Mouse (Mus musculus) kidney, postnatal 0 days (tissue): ENCODE measurements at regions not wholly inside any gene's neighbourhood (a gene's known extent, or its start where the extent isn't known, plus 50 kb on each side); places are given as distances from the start of the nearest gene placed in this dataset.
A peak's percentile ranks its signal among the peaks of the same experiment; 100 is the strongest.

ENCODE experiments used
- ATAC-seq: fragments of 200-750 bp; cut with Nextera tagmentation; replicated peaks from 2 replicates; pipeline ENCODE4 v1.8.0; 2017; ENCODE audit warnings: low read depth, moderate number of reproducible peaks, moderate TSS enrichment, moderate library complexity; ENCODE audit not compliant: low FRiP score
- DNase-seq: peaks from one replicate; pipeline ENCODE4 v3.0.0-alpha.2; 2016; ENCODE audit warnings: low spot score
- H3K27ac ChIP-seq: fragments of 300-500 bp; sonication (generic); 2 replicates; pipeline ENCODE4 v1.5.1; 2014; ENCODE audit warnings: mild to moderate bottlenecking
- H3K27me3 ChIP-seq: fragments of 300-500 bp; sonication (generic); 2 replicates; pipeline ENCODE4 v1.6.1; 2014; ENCODE audit warnings: low read length, mixed read lengths; ENCODE audit not compliant: insufficient read depth
- H3K36me3 ChIP-seq: fragments of 300-500 bp; sonication (generic); 2 replicates; pipeline ENCODE4 v1.6.1; 2014; ENCODE audit warnings: low read length, mixed read lengths; ENCODE audit not compliant: insufficient read depth
- H3K4me1 ChIP-seq: fragments of 300-500 bp; sonication (generic); replicated peaks from 2 replicates; pipeline ENCODE4 v1.6.1; 2014; ENCODE audit warnings: antibody characterized with exemption, low read length, mixed read lengths; ENCODE audit not compliant: insufficient read depth
- H3K4me2 ChIP-seq: fragments of 300-500 bp; sonication (generic); 2 replicates; pipeline ENCODE4 v1.6.1; 2014; ENCODE audit warnings: mild to moderate bottlenecking, low read length, moderate library complexity, mixed read lengths
- H3K4me3 ChIP-seq: fragments of 300-500 bp; sonication (generic); replicated peaks from 2 replicates; pipeline ENCODE4 v1.5.1; 2014; ENCODE audit warnings: low read depth, low read length
- H3K9ac ChIP-seq: fragments of 300-500 bp; sonication (generic); 2 replicates; pipeline ENCODE4 v1.6.1; 2014; ENCODE audit warnings: low read depth, low read length
- H3K9me3 ChIP-seq: fragments of 300-500 bp; sonication (generic); replicated peaks from 2 replicates; pipeline ENCODE4 v1.6.1; 2016; ENCODE audit warnings: low read length, inconsistent platforms, mixed read lengths
- CTCF ChIP-seq: IDR thresholded peaks from 2 replicates; pipeline ENCODE4 v1.5.1; 2016; ENCODE audit warnings: antibody characterized with exemption, low read depth, mild to moderate bottlenecking, moderate library complexity
- WGBS: fragments of 180-500 bp; shearing (Covaris S2); extraction: QIAGEN DNeasy Blood & Tissue Kit; methylation state at CpG from one replicate; pipeline ENCODE4 v1.1.7; 2014; 5-methylcytosine and 5-hydroxymethylcytosine counted together

- DNase-seq (no peak), ATAC-seq (no peak)
- Histone ChIP-seq H3K4me1 (no peaks in the 10 kb centered on the region), H3K4me3 (no peak overlapping the region), H3K9me3 (no peaks in the 10 kb centered on the region), H3K27ac (no peak overlapping the region), H3K36me3 (no peaks in the 10 kb centered on the region), H3K4me2 (no peak overlapping the region), H3K9ac (no peak overlapping the region), H3K27me3 (no peaks in the 10 kb centered on the region)
- WGBS = 90% methylated on average over 2 of the region's 2 CpGs
- TF ChIP-seq CTCF = no peak
These were observed 78.4 kb upstream of the H2afz start for GRCm38 (mm10) chr3:137785871-137786270.

GRCm38 (mm10) chr3:137789671-137790070 is 74.6 kb upstream of the H2afz start:
- Histone ChIP-seq H3K27ac (no peak overlapping the region), H3K4me3 (no peak overlapping the region), H3K9ac (no peak overlapping the region), H3K4me2 (no peak overlapping the region), H3K9me3 (no peaks in the 10 kb centered on the region), H3K4me1 (no peaks in the 10 kb centered on the region), H3K27me3 (no peaks in the 10 kb centered on the region), H3K36me3 (no peaks in the 10 kb centered on the region)
- TF ChIP-seq CTCF = no peak
- ATAC-seq (no peak), DNase-seq (no peak)
- 85% methylated on average over 6 of the region's 6 CpGs for WGBS

- Histone ChIP-seq H3K9ac (no peak overlapping the region), H3K4me3 (no peak overlapping the region), H3K27me3 (no peaks in the 10 kb centered on the region), H3K9me3 (no peaks in the 10 kb centered on the region), H3K4me2 (no peak overlapping the region), H3K27ac (no peak overlapping the region), H3K36me3 (no peaks in the 10 kb centered on the region), H3K4me1 (no peaks in the 10 kb centered on the region)
- ATAC-seq (no peak), DNase-seq (no peak)
- 86% methylated on average over 7 of the region's 7 CpGs for WGBS
- TF ChIP-seq CTCF = no peak
These were observed 73.9 kb upstream of the H2afz start for GRCm38 (mm10) chr3:137790340-137790739.

- no peak for ATAC-seq
- no peak overlapping the region for H3K27ac ChIP-seq
- H3K27me3 ChIP-seq = no peaks in the 10 kb centered on the region
- no peaks in the 10 kb centered on the region for H3K36me3 ChIP-seq
- no peak for DNase-seq
- 89% methylated on average over 7 of the region's 7 CpGs for WGBS
- H3K9me3 ChIP-seq = no peaks in the 10 kb centered on the region
- H3K9ac ChIP-seq = no peak overlapping the region
- no peak overlapping the region for H3K4me3 ChIP-seq
- no peaks in the 10 kb centered on the region for H3K4me1 ChIP-seq
- H3K4me2 ChIP-seq = no peak overlapping the region
- TF ChIP-seq CTCF = no peak
These were observed 68.5 kb upstream of the H2afz start for GRCm38 (mm10) chr3:137795754-137796315.

GRCm38 (mm10) chr3:137798769-137799168 is 65.5 kb upstream of the H2afz start:
- no peak overlapping the region for H3K4me2 ChIP-seq
- H3K9me3 ChIP-seq = no peaks in the 10 kb centered on the region
- TF ChIP-seq CTCF = no peak
- no peak overlapping the region for H3K27ac ChIP-seq
- DNase-seq (no peak), ATAC-seq (no peak)
- H3K4me3 ChIP-seq = no peak overlapping the region
- no peaks in the 10 kb centered on the region for H3K27me3 ChIP-seq
- H3K9ac ChIP-seq = no peak overlapping the region
- no peaks in the 10 kb centered on the region for H3K36me3 ChIP-seq
- WGBS = 92% methylated on average over 4 of the region's 4 CpGs
- no peaks in the 10 kb centered on the region for H3K4me1 ChIP-seq

- ATAC-seq (peak; percentile 66; the same call in 1 of the 2 replicates), DNase-seq (peak; percentile 32)
- H3K9me3 ChIP-seq = no peaks in the 10 kb centered on the region
- H3K9ac ChIP-seq = no peak overlapping the region
- no peak overlapping the region for H3K4me2 ChIP-seq
- no peak for TF ChIP-seq CTCF
- H3K4me3 ChIP-seq = no peak overlapping the region
- H3K27me3 ChIP-seq = no peaks in the 10 kb centered on the region
- no peaks in the 10 kb centered on the region for H3K4me1 ChIP-seq
- 33% methylated on average over 6 of the region's 6 CpGs for WGBS
- no peaks in the 10 kb centered on the region for H3K36me3 ChIP-seq
- no peak overlapping the region for H3K27ac ChIP-seq
These were observed 62.8 kb upstream of the H2afz start for GRCm38 (mm10) chr3:137801402-137802020.
